Mouse (Mus musculus) 3T3-L1 (cell line): Measurements from ENCODE around the gene Srd5a1.
A peak's percentile ranks its signal among the peaks of the same experiment; 100 is the strongest.

ENCODE experiments used
- DNase-seq: peaks from one replicate; pipeline ENCODE4 v3.0.0-alpha.2; 2015; ENCODE audit warnings: low read depth, low spot score

Srd5a1 gene

DNA sequence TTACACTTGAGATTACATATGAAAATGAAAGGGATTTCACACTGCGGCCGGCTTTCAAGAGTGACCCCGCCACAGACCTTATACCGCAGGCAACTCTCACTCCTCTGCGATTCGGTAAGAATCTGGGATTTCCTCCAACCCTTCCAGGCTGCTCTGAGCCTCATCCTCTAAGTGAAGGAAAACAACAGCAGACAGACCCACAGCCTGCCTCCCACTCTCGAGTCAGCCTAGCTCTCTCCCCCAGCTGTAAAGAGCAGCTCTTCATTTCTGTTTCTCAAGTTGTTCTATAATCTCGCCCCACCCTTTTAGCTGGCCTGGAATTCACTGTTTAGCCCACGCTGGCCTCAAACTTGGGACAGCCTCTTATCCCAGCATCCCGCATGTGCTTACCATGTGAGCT is 69.5 kb downstream of the Srd5a1 start:
- DNase-seq, result no peak

DNA sequence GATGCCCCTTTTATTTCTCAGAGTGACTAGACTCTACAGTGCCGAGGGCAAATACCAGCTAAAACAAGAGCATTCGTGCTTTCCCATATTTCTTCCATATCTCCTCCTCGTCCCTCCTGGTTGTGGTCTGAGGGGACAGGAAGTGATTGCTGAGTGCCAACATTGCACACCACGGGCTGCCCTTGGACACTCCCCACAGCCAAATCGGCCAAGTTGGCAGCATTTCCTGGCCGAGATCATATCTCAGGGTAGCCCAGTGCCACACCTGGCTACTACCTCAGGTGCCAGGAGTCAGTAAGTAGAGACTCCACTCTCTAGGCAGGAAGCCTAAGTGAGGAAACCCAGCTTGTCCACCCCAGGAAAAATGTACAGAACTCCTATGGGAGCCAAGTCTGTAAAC is 70.0 kb downstream of the Srd5a1 start:
- no peak for DNase-seq

DNA sequence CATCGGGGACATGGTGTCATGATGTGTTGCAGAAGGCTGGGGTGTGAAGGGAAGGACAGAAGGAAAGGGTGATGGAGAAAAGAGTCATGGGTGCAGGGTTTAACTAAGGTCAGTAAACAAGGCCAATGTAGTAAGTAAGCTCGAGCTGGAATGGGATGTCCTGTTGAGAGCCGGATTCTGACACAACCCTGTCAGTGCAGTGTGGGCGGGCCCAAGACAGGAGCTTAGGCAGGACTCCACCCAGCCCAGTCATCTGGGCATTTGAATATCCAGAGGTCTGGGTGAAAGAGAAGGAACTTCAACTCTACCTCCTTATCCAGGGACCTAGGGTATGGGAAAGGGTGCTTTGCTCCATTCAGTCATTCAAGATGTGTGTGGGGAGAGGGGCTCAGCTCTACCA is 72.9 kb downstream of the Srd5a1 start:
- no peak for DNase-seq

DNA sequence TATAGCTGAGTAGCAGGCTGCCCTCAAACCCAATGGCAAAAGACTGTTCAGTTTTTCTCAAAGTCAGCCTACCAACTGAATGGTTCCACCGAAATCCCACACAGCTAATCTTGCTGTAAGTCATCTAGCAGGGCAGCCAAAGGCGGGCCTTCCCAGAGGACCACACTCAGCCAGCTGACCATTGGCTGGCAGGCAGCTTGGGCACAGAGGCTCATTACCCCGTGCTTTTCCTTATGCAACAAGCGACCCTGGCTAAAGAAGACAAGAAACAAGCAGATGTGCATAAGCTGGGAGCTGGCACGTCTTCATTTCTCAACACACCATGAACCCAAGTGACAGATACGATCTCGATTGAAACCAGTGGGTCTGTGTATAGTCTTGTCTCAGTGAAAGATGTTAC is 73.9 kb downstream of the Srd5a1 start:
- no peak for DNase-seq

DNA sequence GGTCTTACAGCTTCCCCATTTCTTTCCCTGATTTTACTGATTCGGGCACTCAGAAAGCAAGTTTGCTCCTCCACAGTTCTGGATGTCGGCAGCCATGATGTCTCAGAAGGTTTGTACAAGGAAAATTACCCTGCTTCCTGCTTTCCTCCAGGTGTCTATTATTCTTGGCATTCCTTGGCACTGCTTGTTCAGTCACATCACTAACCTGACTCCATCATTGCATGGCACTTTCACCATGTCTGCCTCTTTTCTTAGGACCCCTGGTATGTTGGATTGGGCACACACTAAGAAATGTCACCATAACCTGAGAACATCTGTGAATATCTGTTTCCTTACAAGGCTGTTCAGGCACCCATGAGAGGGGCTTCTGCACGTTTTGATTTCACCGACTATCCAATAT is 75.2 kb downstream of the Srd5a1 start:
- DNase-seq, result no peak

DNA sequence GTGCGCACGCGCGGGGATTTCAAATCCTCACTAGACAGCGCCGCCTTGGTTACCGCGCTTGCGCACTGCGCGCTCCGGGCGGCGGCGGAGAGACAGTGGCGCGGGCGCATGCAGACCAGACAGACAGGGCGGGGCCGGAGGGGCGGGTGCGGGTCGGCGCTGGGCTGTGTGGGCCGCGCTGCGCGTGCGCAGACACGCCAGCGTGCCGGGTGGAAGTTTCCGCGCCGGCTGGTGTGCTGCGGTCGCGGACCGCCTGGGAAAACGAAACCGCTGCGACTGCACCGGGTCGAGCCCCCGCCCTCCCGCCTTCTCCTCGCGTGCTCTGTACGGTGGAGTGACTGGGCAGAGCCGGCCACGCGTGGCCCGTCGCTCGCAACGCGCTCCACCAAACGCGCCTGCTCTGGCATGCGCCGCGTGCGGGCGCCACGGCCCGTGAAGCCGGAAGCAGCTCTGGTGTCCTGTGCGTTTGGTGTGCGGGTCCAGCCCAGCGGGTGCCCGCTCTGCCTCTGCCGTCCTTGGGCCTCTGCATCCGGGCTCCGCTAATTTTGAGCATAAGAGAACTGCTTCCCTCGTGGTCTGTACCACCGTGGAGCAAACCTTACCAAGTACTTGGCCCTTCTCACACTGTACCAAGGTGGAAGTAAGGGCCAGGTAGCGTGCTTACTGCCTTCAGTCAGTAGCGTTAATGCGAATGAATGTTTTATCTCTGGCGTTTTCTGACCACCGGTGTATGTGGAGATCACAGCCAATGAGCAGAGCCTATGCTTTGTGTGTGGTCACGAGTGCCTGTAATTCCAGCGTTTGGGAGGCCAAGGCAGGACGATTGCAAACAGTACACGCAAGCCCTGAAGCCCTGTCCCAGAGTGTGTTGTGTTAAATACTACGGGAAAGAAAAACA is 76.3 kb downstream of the Srd5a1 start:
- peak; percentile 91 for DNase-seq

DNA sequence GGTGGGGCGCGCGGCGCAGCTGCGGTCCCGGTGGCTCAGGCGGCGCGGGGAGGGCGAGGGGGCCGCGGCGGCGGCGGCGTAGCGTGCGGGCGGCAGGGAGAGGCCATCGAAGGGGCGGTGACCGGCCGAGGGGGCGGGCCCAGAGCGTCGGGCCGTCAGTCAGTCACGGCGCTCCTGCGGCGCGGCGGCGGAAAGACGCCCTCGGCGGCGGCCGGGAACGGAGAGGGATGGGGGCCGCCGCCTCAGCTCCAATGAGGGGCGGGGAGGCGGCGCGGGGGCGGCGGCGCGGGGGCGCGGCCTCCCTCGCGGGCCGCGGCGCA is 76.9 kb downstream of the Srd5a1 start, which contains the start of gene Tent4a:
Gene Tent4a, minus strand, starts transcription at position 284 of the 320 bp plus-strand sequence.
- no peak for DNase-seq

DNA sequence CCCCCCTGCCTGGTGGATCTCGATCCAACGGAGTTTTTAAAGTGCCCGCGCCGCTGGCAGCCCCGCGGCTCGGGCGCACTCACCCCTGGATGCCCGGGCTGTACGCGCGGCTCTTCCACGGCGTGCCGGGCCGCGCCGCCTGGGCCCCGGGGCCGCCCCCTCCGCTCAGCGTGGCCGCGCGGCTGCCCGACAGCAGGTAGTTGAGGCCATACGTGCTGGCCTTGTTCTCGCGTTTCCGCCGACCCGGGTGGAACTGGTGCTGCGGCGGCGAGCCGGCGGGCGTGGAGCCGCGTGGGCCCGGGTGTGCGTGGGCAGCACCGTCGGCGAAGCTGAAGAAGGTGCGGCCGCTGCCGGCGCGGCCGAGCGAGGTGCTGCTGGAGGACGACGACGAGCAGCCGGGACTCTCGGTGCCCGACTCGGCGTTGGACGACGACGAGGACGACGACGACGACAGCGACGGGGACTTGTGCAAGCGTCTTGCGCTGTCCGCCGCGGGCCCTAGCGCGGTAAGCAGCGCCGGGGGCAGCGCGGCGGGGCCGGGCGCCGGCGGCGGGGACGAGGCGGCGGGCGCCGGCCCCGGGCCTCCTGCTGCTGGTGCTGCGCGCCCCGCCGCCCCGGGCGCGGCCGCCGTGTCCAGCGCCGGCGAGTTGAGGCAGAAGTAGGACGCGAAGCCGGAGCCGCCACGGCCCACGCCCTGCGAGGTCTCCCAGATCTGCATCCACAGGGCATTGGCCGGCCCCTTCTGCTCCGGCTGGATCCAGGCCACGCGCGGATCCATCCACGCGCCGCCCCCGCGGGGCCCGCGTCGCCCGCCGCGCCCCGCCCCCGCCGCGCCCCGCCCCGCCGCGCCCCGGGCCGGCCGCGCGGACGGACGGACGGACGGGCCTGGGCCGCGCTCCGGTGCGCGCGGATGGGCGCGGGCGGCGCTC is 77.6 kb downstream of the Srd5a1 start, which contains the start of gene Nsun2:
Gene Nsun2, plus strand, starts transcription at position 342 of the 929 bp plus-strand sequence.
- DNase-seq, result no peak

DNA sequence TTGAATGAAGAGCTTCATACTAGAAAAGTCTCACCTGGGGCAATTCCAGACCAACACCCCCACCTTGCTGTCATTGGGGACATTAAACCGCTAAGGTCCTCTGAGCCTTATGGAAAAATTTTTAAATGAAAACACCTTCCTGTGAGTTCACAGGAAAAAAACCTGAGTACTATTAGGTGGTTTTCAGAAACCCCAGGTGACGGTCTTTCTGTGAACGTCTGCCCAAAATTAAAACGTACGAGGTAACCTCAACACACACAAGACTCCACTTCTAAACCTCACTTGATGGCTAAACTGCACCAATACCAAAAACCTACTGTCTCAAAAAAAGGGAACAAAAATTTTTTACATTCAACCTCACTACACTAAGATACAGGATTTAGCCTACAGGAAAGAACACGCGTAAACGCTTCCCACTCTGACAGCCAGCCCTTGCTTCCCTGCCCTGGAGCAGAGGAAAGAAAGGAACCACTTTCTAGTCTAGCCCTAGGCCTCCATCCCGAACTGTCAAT is 78.3 kb downstream of the Srd5a1 start:
- no peak for DNase-seq

DNA sequence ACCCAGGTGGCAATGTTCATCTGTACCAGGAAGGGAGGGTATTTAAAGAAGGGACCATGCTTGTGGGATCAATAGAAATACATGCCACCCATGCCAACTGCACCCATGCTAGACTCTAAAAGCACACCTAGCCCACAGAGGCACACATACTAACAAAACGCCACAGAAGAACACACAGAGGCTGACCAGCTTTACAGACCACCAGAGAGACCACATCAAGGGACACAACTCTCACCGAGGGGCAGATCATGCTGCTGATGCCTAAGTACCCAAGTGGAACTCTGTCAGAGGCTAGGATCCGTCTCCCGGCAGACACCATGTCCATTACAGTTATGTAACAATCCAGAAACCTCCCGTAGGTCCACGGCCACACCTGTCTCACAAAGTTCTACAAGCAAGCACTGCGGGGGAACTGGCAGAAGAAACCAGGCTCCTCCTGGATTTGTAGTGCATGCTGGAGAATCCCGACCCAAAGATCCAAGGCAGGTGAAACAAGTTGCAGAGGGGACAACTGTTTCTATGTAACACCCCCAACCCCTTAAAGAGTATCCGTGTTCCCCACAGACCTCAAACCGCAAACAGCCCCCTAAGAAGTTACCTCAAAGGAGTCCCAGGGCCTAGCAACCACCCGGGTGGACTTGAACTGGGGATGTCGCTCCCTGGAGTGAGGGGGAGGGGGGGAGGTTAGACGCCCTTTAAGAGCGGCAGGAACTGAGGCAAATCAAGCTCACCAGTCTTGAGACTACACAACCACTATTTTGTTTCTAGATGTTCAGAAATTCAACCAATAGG is 78.9 kb downstream of the Srd5a1 start:
- no peak for DNase-seq

DNA sequence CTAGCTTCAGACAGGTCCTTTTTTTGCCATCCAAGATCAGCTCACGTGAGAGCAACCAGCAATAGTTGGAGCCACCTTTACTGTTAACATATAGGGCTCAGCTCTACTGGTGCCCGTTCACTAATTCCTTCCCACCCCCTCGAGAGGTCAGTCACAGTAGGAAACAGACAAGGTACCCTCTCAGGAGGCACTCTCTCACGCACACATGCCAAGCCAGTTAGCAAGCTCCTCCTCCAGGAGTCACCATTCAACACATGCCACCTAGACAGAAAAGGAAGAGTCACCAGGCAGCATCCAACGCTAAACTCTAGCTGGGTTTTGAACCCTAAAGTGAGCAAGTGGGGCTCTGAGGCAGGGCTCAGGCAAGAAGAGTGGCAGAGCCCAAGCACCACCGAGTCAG is 79.8 kb downstream of the Srd5a1 start:
- no peak for DNase-seq

DNA sequence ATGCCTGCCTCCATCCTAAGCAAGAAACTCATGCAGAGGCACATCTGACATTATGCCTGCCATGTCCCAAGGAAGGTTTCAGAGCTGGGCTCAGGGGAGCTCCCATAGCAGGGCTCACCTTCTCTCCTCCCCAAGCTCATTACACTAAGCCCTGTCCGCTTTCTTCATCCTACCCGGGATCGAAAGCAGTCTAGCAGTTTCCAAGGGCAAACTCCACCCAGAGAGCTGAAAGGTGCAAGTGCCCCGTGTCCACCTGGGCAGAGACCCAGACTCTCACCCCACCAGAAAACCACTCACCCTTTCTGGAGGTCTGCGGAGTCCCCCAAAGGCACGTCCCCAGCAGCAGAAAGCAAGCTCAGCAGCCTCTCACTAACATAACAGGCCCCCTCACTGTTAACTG is 80.3 kb downstream of the Srd5a1 start:
- no peak for DNase-seq

DNA sequence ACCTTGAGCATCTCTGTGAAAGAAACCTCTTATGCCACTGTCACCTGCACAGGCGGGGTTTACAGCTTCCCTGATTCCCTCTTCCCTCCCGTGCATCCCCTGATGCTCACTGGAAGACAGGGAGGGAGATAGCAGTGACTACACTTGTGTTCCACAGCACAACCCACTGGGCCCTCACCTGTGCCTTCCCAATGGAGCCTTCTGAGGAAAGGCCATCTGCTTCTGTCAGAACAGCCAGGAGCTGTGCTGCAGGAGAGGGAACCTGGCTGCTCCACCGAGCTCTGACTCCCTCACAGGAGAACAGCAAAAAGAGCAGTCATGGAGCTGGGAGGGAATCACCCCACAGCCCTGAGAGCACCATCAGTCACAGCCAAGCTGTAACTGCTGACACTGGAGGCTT is 81.1 kb downstream of the Srd5a1 start:
- no peak for DNase-seq

DNA sequence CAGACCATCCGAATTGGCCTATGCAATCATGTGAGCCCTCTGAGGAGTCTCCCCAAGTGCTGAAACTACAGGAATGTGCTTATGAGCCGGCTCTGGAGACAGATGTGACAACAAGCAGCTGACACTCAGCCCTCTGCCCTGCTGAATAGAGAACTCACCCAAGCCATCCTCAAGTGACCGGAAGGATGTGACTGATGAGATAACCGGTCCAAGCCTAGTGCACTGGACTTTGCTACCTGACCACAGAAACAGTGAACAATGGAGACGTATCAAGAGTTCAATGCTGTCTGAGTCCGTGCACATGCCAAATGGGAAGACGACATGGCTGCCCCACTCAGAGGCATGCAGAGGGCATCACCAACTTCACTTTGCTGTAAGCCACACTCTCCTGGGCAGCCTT is 82.7 kb downstream of the Srd5a1 start:
- DNase-seq, result no peak

DNA sequence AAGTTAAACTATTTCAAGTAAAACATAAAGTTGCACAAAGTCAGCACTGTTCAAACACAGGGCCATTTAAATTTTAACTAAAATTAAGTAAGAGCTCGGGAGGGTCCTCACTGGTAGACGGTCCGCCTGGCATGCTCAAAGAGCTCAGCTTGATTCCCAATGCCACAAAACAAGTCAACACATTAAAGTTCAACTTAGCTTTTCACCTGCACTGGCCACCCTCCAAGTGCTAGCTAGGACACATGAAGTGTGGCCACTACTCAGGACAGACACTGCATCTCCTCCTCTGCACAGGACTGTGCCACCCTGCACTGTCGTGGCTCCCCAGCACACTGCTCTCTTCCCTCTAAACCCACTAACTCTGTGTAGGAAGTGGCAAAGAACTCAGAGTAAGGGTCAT is 85.4 kb downstream of the Srd5a1 start:
- DNase-seq, result no peak

DNA sequence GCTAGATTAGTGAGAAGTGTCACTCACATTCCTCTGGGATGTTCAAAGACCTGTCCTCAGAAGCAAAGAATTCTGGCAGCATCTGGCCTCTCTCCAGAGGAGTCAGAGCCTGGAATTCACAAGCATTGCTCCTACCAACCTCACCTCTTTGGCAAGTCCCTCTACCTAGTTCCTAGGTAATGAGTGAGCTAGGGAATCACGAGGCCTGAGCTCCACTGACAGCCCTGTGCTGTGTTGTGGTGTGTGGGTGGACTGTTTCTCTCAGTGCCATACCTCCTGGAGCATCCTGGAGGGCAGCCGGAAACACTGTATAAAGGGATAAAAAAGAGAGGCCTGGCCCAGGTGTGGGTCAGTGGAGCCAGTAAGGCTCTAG is 87.1 kb downstream of the Srd5a1 start:
- DNase-seq, result peak; percentile 60
